Mouse (Mus musculus) hindbrain, embryonic 11.5 days (tissue): ENCODE measurements around the gene Olfr963. TPM values are rescaled to one million over a fixed set of nuclear protein-coding genes. Genes with fewer than 3 reads are reported as not detected.

ENCODE experiments used
- ATAC-seq: fragments of 200-750 bp; cut with Nextera tagmentation; 2 replicates; pipeline ENCODE4 v1.8.0; 2017; ENCODE audit warnings: mild to moderate bottlenecking, moderate TSS enrichment, moderate library complexity; ENCODE audit not compliant: low FRiP score
- DNase-seq: peaks from one replicate; pipeline ENCODE4 v3.0.0-alpha.2; 2015; ENCODE audit warnings: low spot score
- H3K27ac ChIP-seq: fragments of 300-500 bp; sonication (generic); 2 replicates; pipeline ENCODE4 v1.5.1; 2014; ENCODE audit warnings: mild to moderate bottlenecking, low read depth, low read length
- H3K27me3 ChIP-seq: fragments of 300-500 bp; sonication (generic); 2 replicates; pipeline ENCODE4 v1.6.1; 2014; ENCODE audit warnings: mild to moderate bottlenecking, low read length, moderate library complexity, mixed read lengths; ENCODE audit not compliant: control insufficient read depth, insufficient read depth
- H3K36me3 ChIP-seq: fragments of 300-500 bp; sonication (generic); 2 replicates; pipeline ENCODE4 v1.6.1; 2014; ENCODE audit warnings: mild to moderate bottlenecking, low read length, moderate library complexity, mixed read lengths; ENCODE audit not compliant: control insufficient read depth, insufficient read depth
- H3K4me1 ChIP-seq: fragments of 300-500 bp; sonication (generic); replicated peaks from 2 replicates; pipeline ENCODE4 v1.6.1; 2014; ENCODE audit warnings: low read length, mixed read lengths; ENCODE audit not compliant: control insufficient read depth, insufficient read depth
- H3K4me2 ChIP-seq: fragments of 300-500 bp; sonication (generic); replicated peaks from 2 replicates; pipeline ENCODE4 v1.6.1; 2014; ENCODE audit warnings: mild to moderate bottlenecking, low read depth, low read length
- H3K4me3 ChIP-seq: fragments of 300-500 bp; sonication (generic); 2 replicates; pipeline ENCODE4 v1.5.1; 2014; ENCODE audit warnings: low read depth, low read length
- H3K9ac ChIP-seq: fragments of 300-500 bp; sonication (generic); 2 replicates; pipeline ENCODE4 v1.6.1; 2014; ENCODE audit warnings: low read depth, low read length
- H3K9me3 ChIP-seq: fragments of 300-500 bp; sonication (generic); 2 replicates; pipeline ENCODE4 v1.6.1; 2016; ENCODE audit warnings: low read length; ENCODE audit not compliant: control insufficient read depth
- WGBS: fragments of 180-500 bp; shearing (Covaris S2); extraction: QIAGEN DNeasy Blood & Tissue Kit; methylation state at CpG from one replicate; pipeline ENCODE4 v1.1.7; 2014; 5-methylcytosine and 5-hydroxymethylcytosine counted together
- polyA plus RNA-seq: library from polyadenylated mRNA; unstranded; fragments of >200 nt; fragmentation: Nextera tagmentation; extraction: Ambion mirVana; gene quantifications from 2 replicates; pipeline ENCODE4 v1.2.1, GENCODE M21; 2014

Olfr963 gene
- not detected in 2 replicates for polyA plus RNA-seq

DNA sequence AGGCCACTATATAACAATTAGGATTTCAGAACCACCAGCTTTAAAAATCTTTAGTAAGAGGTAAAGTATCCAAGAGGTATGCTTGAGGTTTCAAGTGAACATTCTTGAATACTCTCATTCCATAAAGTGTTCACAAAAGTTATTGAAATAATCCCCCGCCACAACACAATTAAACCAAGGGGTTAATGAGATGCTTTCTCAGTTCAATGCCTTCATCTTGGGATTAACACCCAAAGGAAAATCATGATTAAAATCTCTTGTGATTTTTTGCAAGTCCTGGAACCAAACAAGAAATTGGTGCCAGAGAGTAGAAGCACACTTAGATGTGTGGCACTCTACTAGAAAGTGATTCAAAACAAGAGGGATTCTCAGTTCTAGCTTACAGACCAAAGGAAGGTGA is at the start of gene Olfr963:
Gene Olfr963, plus strand, starts transcription at position 301 of the 400 bp plus-strand sequence.
- no peak within 1 kb of the TSS for H3K27ac ChIP-seq
- no peaks in the 10 kb centered on the region for H3K36me3 ChIP-seq
- no peaks in the 10 kb centered on the region for H3K27me3 ChIP-seq
- H3K4me3 ChIP-seq = no peak within 1 kb of the TSS
- no peak within 1 kb of the TSS for H3K4me2 ChIP-seq
- H3K9ac ChIP-seq = no peak within 1 kb of the TSS
- H3K4me1 ChIP-seq = no peaks in the 10 kb centered on the region
- ATAC-seq (no peak), DNase-seq (no peak)
- WGBS = 97% methylated on average over 1 of the region's 1 CpGs
- no peaks in the 10 kb centered on the region; the same call in 1 of the 2 replicates for H3K9me3 ChIP-seq

- no peak for ATAC-seq
Observed at GRCm38 (mm10) chr9:39621073-39621472, 45.9 kb upstream of the Olfr963 start, which contains the start of gene Olfr960. Gene Olfr960 (plus strand): TSS chr9:39621373.

GRCm38 (mm10) chr9:39623783-39624182 is 43.2 kb upstream of the Olfr963 start:
- WGBS = 87% methylated on average over 3 of the region's 3 CpGs
- Histone ChIP-seq H3K4me3 (no peak overlapping the region), H3K9me3 (no peaks in the 10 kb centered on the region), H3K36me3 (no peaks in the 10 kb centered on the region), H3K9ac (no peak overlapping the region), H3K4me2 (no peak overlapping the region), H3K27ac (no peak overlapping the region), H3K4me1 (no peaks in the 10 kb centered on the region), H3K27me3 (no peaks in the 10 kb centered on the region)
- DNase-seq (no peak), ATAC-seq (no peak)

More at GRCm38 (mm10) chr9:39621073-39621472, 45.9 kb upstream of the Olfr963 start, which contains the start of gene Olfr960:
- WGBS = 76% methylated on average over 1 of the region's 1 CpGs
- Histone ChIP-seq H3K9me3 (no peaks in the 10 kb centered on the region), H3K27me3 (no peaks in the 10 kb centered on the region), H3K27ac (no peak within 1 kb of the TSS), H3K4me3 (no peak within 1 kb of the TSS), H3K9ac (no peak within 1 kb of the TSS), H3K4me2 (no peak within 1 kb of the TSS), H3K4me1 (no peaks in the 10 kb centered on the region), H3K36me3 (no peaks in the 10 kb centered on the region)
- no peak for DNase-seq

DNA sequence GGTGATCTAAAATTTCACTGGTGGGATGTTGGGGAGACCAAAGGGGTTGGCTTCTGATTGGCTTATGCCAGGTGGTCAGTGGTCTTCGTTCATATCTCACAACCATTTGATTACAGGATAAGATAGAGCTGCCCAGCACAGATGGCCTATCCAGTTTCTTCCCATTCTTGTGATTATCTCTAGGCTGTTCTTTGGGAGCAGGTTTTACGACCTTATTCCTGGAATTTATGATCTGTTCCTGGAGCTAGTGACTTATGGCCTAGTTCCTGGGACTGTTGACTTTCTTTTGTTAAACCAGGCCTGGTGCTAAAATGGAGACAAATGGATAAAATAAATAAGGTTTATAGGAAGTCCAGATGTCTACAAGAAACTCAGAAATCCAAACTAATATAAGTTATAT is 42.3 kb upstream of the Olfr963 start:
- DNase-seq = no peak
- Histone ChIP-seq H3K4me1 (no peaks in the 10 kb centered on the region), H3K4me2 (no peak overlapping the region), H3K27ac (no peak overlapping the region), H3K9ac (no peak overlapping the region), H3K4me3 (no peak overlapping the region), H3K36me3 (no peaks in the 10 kb centered on the region), H3K27me3 (no peaks in the 10 kb centered on the region), H3K9me3 (no peaks in the 10 kb centered on the region)
- WGBS = 93% methylated on average over 2 of the region's 2 CpGs
- no peak for ATAC-seq

GRCm38 (mm10) chr9:39629069-39629468 is 37.9 kb upstream of the Olfr963 start:
- Histone ChIP-seq H3K36me3 (no peaks in the 10 kb centered on the region), H3K9me3 (no peaks in the 10 kb centered on the region), H3K27me3 (no peaks in the 10 kb centered on the region), H3K4me3 (no peak overlapping the region), H3K4me1 (no peaks in the 10 kb centered on the region), H3K27ac (no peak overlapping the region), H3K4me2 (no peak overlapping the region), H3K9ac (no peak overlapping the region)
- DNase-seq (no peak), ATAC-seq (no peak)
- 92% methylated on average over 2 of the region's 2 CpGs for WGBS

- Histone ChIP-seq H3K36me3 (no peaks in the 10 kb centered on the region), H3K4me2 (no peak overlapping the region), H3K27me3 (no peaks in the 10 kb centered on the region), H3K9me3 (no peaks in the 10 kb centered on the region), H3K4me3 (no peak overlapping the region), H3K4me1 (no peaks in the 10 kb centered on the region), H3K9ac (no peak overlapping the region), H3K27ac (no peak overlapping the region)
- ATAC-seq = no peak
- 42% methylated on average over 4 of the region's 4 CpGs for WGBS
- peak; percentile 7 for DNase-seq
Observed at GRCm38 (mm10) chr9:39633913-39634594, 33.0 kb upstream of the Olfr963 start.

GRCm38 (mm10) chr9:39644785-39645184 is 22.2 kb upstream of the Olfr963 start, which contains the start of gene Olfr961:
Gene Olfr961 (plus strand): TSS chr9:39645085.
- ATAC-seq (no peak), DNase-seq (no peak)
- Histone ChIP-seq H3K4me1 (no peaks in the 10 kb centered on the region), H3K27ac (no peak within 1 kb of the TSS), H3K27me3 (no peaks in the 10 kb centered on the region), H3K4me2 (no peak within 1 kb of the TSS), H3K4me3 (no peak within 1 kb of the TSS), H3K36me3 (no peaks in the 10 kb centered on the region), H3K9ac (no peak within 1 kb of the TSS), H3K9me3 (no peaks in the 10 kb centered on the region)

DNA sequence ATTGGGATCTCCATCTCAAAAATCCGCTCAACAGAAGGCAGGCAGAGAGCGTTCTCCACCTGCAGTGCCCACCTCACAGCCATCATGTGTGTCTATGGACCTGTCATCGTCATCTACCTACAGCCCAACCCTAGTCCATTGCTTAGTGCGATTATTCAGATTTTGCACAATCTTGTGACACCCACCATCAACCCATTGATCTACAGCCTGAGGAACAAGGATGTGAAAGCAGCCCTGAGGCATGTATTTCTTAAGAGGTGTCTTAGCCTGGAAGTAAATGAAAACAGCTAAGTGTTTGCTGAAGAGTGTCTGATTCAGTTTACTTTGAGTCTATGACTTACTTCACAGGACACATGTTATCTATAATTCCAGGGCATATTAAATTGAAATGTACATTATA is 19.6 kb upstream of the Olfr963 start:
- no peak overlapping the region for H3K9ac ChIP-seq
- no peak overlapping the region for H3K4me2 ChIP-seq
- ATAC-seq (no peak), DNase-seq (no peak)
- no peak overlapping the region for H3K4me3 ChIP-seq
- no peaks in the 10 kb centered on the region for H3K36me3 ChIP-seq
- H3K27ac ChIP-seq = no peak overlapping the region
- no peaks in the 10 kb centered on the region for H3K9me3 ChIP-seq
- 92% methylated on average over 4 of the region's 4 CpGs for WGBS
- H3K27me3 ChIP-seq = no peaks in the 10 kb centered on the region
- H3K4me1 ChIP-seq = no peaks in the 10 kb centered on the region

DNA sequence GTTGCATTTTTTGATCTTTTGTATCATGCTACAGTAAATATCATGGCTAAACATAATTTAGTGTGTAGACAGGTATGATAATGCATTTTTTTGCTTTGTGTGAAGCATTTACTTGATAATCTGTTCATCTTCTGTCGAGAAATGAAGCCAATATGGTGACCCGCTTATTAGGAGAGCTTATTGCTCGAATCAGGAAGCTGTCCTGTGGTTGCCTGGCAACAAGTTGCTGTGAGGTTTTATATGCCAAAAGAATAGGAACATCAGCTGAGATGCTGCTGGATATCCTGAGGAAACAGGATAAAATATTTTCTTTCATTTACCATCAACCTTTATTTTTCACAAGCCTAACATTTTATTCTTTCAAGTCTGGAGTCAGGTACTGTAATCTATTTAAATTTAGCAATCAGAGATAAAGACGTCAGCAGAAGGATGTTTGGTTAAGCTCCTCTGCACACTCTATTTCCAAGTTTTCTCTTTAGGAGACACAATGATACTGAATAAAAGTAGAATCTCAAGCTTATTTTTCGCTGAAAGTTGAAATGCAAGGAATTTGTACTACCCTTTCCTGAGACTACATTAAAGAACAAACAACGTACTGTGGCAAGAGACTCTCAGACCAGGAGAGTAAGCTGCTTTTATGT is 12.1 kb upstream of the Olfr963 start:
- 81% methylated on average over 6 of the region's 6 CpGs for WGBS
- DNase-seq (no peak), ATAC-seq (no peak)
- Histone ChIP-seq H3K9me3 (no peaks in the 10 kb centered on the region), H3K4me3 (no peak overlapping the region), H3K4me2 (no peak overlapping the region), H3K36me3 (no peaks in the 10 kb centered on the region), H3K9ac (no peak overlapping the region), H3K4me1 (no peaks in the 10 kb centered on the region), H3K27ac (no peak overlapping the region), H3K27me3 (no peaks in the 10 kb centered on the region)
